Mouse (Mus musculus) layer of hippocampus, adult 8-10 months (tissue): ENCODE measurements around the gene Zbtb40. TPM values are rescaled to one million over a fixed set of nuclear protein-coding genes. Genes with fewer than 3 reads are reported as not detected.

ENCODE experiments used
- DNase-seq, 2 experiments: peaks; one replicate each; pipeline ENCODE4 v3.0.0; 2022; ENCODE audit warnings: low spot score in 2 of 2
- total RNA-seq, 4 experiments: library from RNA; stranded (reverse); gene quantifications; 2 replicates each; pipeline ENCODE4 v1.2.4; 2022

Zbtb40 gene
- total RNA-seq = 10 to 100 TPM in 2 of 4 experiments, 1 to 10 TPM in 2; 6.0 to 23.6 (median 15.0) TPM

GRCm38 (mm10) chr4:137048550-137049032 lies at the start of gene Zbtb40:
Gene Zbtb40 (minus strand): TSS chr4:137048801.
- DNase-seq = peak; percentile 96

DNA sequence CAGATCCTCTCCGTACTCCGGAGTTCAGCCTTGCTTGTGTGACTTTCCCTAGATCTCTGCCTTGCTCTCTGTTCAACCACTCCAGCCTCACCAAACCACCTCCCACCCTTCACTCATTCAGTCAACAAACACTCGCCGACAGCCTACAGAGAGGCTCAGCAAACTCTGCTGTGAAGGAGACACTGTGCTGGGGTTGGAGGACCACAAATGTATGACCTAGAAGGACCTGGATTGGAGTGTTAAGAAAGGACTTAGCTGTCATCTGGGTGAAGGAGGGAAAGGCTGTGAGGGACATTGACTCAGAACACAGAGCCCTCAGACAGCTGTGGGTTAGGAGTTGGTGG lies 49.4 kb upstream of the Zbtb40 start:
- no peak for DNase-seq

- DNase-seq = no peak
These were observed 48.8 kb upstream of the Zbtb40 start for GRCm38 (mm10) chr4:137097246-137097983.

- DNase-seq = no peak
These were observed 47.8 kb upstream of the Zbtb40 start for GRCm38 (mm10) chr4:137096353-137096752.

DNA sequence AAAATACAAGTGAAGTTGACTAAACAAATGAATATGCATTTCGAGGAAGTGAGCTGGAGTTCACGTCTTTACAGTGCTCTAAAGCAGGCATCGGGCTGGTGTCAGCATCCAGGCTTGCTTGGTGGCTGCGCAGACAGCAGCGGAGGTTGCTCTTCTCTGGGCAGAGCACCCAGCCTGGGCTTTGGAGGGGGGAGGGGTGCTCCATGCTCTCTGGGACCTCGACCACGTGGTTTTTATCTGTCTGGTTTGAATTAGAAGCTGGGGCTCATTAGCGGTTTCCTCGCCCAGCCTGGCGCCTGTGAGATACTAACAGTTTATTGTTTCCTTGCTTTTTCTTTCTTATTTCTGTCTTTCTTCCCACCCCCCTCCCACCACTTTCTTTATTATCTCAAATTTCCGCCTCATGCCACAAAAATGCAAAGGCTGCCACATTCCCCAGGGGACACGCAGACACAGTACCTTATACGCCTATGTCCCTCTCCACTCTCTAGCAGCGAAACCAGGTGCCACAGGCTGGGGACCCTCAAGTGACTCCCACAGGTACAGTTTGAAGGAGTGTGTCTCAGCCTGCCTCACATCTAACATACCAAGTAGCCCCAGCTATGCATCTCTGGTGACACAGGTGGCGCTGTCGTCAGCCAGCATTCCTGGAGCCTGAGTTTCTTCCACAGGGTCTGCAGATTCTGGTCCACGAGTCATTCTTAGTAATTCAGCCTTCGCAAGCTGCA lies 36.6 kb upstream of the Zbtb40 start:
- DNase-seq = peak in 1 of 2 experiments; percentile 14

DNA sequence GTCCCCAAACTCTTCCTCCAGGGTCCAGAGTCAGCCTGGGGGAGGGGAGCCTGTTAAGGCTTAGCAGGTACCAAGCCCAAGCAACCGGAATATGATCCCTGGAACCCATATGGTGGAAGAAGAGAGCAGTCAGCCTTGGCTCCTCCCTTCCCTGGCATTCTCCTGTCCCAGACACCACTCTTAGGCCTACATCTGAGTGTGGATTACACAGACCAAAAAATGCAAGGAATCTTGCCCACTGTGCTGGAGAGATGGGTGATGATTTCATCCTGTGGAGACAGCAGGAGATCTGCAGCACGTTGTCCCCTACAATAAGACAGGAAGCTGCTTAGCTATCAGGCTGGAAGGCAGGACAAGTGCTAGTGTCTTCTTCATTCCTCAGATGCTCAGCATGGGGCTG lies 34.3 kb upstream of the Zbtb40 start:
- DNase-seq = no peak

DNA sequence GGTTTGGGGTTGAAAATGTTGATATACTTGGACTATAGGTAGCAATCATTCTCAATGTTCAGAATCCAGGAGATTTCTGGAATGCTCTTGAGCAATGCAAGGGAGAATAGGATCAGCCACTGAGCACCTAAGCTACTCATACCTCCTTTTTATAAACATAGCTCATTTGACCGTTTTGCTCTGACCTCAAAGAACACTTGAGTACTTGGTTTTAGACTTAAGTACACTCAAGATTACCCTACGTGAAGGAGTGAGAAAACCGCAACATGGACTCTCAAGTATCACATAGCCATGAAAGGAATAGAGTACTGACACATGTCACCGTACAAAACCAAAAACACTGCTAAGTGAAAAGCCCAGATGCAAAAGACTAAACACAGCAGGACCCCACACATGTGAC lies 32.8 kb upstream of the Zbtb40 start:
- no peak for DNase-seq

DNA sequence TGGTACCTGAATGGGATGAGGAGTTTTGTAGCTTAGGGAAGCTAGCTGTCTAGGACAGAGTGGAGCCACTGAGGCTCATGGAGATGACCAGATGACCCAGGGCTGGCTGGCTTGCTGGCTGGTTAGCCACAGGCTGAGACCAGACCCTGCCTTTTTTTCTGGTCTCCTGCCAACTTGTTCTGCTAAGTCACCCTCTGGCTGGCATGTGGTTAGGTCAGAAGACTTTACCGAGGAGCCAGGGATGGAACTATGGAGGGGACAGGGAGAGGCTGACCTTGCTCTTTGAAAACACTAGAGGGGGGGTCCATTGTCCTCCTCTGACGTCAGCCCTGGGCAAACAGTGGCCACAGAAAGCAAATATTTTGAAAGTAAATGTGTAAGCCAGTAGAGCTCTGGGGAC lies 28.6 kb upstream of the Zbtb40 start:
- DNase-seq = no peak

DNA sequence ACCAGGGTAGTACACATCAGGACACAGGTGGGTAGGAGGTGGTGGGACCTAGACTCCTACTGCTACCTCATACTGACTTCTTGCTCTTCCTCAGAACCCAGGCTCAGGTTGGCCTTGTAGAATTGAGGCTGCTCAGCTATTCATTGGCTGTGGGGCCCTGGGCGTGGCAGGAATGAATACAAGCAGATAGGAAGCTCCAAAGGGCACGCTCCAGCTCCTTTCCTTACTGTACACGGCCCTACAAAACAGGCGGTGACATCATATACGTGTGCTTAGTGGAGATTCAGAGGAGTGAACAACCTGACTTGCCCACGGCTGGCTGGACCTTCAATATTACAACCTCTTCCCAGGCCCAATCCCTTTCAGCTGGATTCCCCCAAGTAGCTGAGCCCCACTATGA lies 22.6 kb upstream of the Zbtb40 start:
- DNase-seq = no peak

- DNase-seq = no peak
These were observed 19.9 kb upstream of the Zbtb40 start for GRCm38 (mm10) chr4:137068491-137068890.

GRCm38 (mm10) chr4:137065846-137066245 lies 17.2 kb upstream of the Zbtb40 start:
- no peak for DNase-seq

- no peak for DNase-seq
These were observed 6.3 kb upstream of the Zbtb40 start for GRCm38 (mm10) chr4:137054932-137055331.

- no peak for DNase-seq
These were observed 5.2 kb upstream of the Zbtb40 start for GRCm38 (mm10) chr4:137053810-137054209.

DNA sequence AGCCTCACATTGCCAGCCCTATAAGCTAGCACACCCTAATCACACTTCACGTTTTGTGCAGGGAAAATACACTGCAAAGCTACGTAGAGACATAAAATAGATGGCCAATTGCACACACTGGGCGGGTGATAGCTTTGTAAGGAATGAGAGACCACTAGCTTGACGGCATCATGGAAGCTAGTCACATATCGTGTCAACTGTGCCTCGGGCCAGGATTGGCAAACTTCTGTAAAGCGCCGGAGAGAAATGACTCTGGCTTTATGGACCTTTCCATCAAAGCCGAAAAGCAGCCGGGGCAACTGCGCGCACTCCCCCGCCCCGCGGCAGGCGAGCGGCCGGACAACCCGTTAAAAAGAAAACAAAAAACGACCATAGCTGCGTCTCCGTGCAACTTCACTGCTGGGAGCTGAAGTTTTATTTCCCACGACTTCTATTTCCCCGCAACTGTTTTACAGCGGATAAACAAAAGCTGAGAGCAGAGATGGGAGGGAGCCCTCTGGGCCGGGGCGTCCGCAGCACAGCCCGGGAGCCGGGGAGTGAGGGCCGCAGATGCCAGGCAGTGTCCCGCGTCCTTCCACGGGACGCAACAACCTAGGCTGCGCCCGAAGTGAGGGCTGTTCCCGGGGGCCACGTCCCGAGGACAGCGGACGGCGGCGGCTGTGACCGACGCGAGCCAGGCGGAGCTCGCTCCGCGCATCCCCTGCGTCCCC lies 606 bp downstream of the Zbtb40 start:
- no peak for DNase-seq

- no peak for DNase-seq
These were observed 2.5 kb downstream of the Zbtb40 start for GRCm38 (mm10) chr4:137046110-137046509.

GRCm38 (mm10) chr4:137044516-137044915 lies 4.1 kb downstream of the Zbtb40 start:
- DNase-seq = peak in 1 of 2 experiments; percentile 13

GRCm38 (mm10) chr4:137043799-137044198 lies 4.8 kb downstream of the Zbtb40 start:
- DNase-seq = peak in 1 of 2 experiments; percentile 24

DNA sequence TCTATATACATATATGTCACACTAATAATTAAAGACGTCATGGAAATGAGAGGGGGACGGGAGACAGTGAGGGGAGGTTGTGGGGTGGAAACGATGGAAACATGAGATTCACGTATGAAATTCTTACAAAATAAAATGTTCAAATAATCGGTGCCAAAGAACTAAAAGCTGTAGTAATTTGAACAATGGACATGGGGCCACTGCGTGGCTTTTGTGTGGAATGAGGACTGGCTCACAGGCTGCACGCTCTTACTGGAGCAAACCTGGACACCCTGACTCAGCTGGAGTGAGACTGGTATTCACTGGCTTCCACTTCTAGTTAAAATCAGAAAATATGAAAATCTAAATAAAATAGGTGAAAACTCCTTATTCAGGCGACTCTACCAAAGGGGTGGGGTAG lies 6.6 kb downstream of the Zbtb40 start:
- DNase-seq = no peak

- no peak for DNase-seq
These were observed 7.4 kb downstream of the Zbtb40 start for GRCm38 (mm10) chr4:137041161-137041621.

GRCm38 (mm10) chr4:137039441-137039840 lies 9.2 kb downstream of the Zbtb40 start:
- DNase-seq = no peak

GRCm38 (mm10) chr4:137038501-137038900 lies 10.1 kb downstream of the Zbtb40 start:
- no peak for DNase-seq

DNA sequence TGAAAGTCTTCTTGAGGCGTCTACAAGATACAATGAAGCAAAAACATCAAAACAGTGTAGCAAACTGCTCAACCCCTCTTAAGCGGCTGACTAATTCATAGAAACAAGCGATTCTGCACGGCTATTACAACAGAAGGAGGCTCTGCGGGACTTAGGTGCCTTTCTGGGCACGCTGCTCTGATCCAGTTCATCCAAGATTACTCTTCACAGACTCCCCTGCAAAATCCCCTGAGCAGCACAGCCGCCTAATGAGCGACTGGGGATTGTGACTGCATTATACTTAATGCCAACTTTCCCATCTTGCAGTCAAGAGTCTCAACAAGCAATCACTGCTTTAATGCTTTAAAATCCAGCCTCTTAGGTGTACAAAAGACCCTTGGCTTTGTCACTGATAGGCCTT lies 10.5 kb downstream of the Zbtb40 start:
- no peak for DNase-seq
